Mouse (Mus musculus) heart, adult 2 months (tissue): ENCODE measurements around the gene Il9. TPM values are rescaled to one million over a fixed set of nuclear protein-coding genes. Genes with fewer than 3 reads are reported as not detected.
A peak's percentile ranks its signal among the peaks of the same experiment; 100 is the strongest.

Experiments
- DNase-seq, 2 experiments: peaks; one replicate each; pipeline ENCODE4 v3.0.0; 2021
- H3K27ac ChIP-seq: fragments of 200-600 bp; 2 replicates; pipeline ENCODE4 v1.8.1; 2022
- H3K27me3 ChIP-seq: fragments of 200-500 bp; 2 replicates; pipeline ENCODE4 v1.6.1; 2012; ENCODE audit warnings: mild to moderate bottlenecking, low read length, inconsistent platforms, mixed read lengths; ENCODE audit not compliant: control insufficient read depth, insufficient read depth
- H3K36me3 ChIP-seq: fragments of 200-500 bp; 2 replicates; pipeline ENCODE4 v1.6.1; 2012; ENCODE audit warnings: low read length, inconsistent platforms; ENCODE audit not compliant: control insufficient read depth, insufficient read depth
- H3K4me1 ChIP-seq: fragments of 200-500 bp; 2 replicates; pipeline ENCODE4 v1.6.1; 2011; ENCODE audit warnings: low read length; ENCODE audit not compliant: control insufficient read depth, insufficient read depth
- H3K4me3 ChIP-seq: fragments of 200-600 bp; 2 replicates; pipeline ENCODE4 v1.8.1; 2022
- H3K79me2 ChIP-seq: fragments of 200-500 bp; replicated peaks from 2 replicates; pipeline ENCODE4 v1.6.1; 2012; ENCODE audit warnings: mild to moderate bottlenecking, inconsistent platforms, low read length, moderate library complexity, mixed read lengths; ENCODE audit not compliant: control insufficient read depth, insufficient read depth
- H3K9ac ChIP-seq: fragments of 200-500 bp; 2 replicates; pipeline ENCODE4 v1.6.1; 2012; ENCODE audit warnings: low read depth, mild to moderate bottlenecking, control low read depth, inconsistent platforms, low read length, mixed read lengths
- CTCF ChIP-seq: fragments of 200-600 bp; IDR thresholded peaks from 2 replicates; pipeline ENCODE4 v1.8.1; 2022; ENCODE audit warnings: antibody characterized with exemption, mild to moderate bottlenecking, moderate library complexity
- EP300 ChIP-seq: fragments of 200-500 bp; IDR thresholded peaks from 2 replicates; pipeline ENCODE4 v1.6.1; 2011; ENCODE audit warnings: low read depth, low read length, control low read depth; ENCODE audit not compliant: insufficient read depth
- POLR2A ChIP-seq: fragments of 200-500 bp; IDR thresholded peaks from 2 replicates; pipeline ENCODE4 v1.6.1; 2011; ENCODE audit warnings: mild to moderate bottlenecking, low read depth, low read length, control low read depth; ENCODE audit not compliant: insufficient read depth
- WGBS: fragments of 180-500 bp; shearing (Covaris S2); methylation state at CpG from one replicate; pipeline ENCODE4 v1.1.7; 2018; 5-methylcytosine and 5-hydroxymethylcytosine counted together
- intact Hi-C: fragments of 180-260 bp; cut with DNase I; formaldehyde crosslinking; loops from one replicate; pipeline ENCODE4 v1.15.1; 2025
- polyA plus RNA-seq: library from polyadenylated mRNA; depleted of rRNA; stranded (reverse); fragments of >200 nt; gene quantifications from 2 replicates; pipeline ENCODE4 v1.2.3, GENCODE M21; 2012
- total RNA-seq, 2 experiments: library from RNA; stranded (reverse); gene quantifications; 2 replicates each; pipeline ENCODE4 v1.2.3; 2021

The Il9 gene
- total and polyA plus RNA-seq, 3 experiments: not detected

DNA sequence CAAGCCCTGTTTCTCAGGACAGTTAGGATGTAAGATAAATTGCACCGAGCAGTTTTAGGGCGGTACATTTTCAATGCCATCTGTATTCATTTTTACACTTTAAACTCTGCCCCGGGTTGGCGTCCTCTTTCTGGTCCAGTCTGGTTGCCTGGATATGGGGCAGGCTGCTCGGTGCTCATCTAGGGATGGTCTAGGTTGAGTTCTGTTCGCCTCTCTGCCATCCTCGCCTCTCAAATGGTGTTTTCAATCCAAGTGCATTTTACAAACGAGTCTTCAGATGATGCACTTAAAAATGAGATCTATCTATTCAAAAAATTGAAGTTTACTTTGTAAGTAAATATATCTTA lies 40.7 kb upstream of the Il9 start:
- H3K4me1 ChIP-seq: peaks cover 2% of the 10 kb centered on the region; the same call in 1 of the 2 replicates
- TF ChIP-seq EP300 (no peak), POLR2A (no peak), CTCF (no peak)
- intact Hi-C loops: no loop called here
- peak overlapping the region; percentile 70 for H3K4me3 ChIP-seq
- H3K27me3 ChIP-seq: no peaks in the 10 kb centered on the region
- H3K36me3 ChIP-seq: no peaks in the 10 kb centered on the region
- H3K27ac ChIP-seq: peak overlapping the region; percentile 49; the same call in 1 of the 2 replicates
- DNase-seq: no peak
- H3K9ac ChIP-seq: peak overlapping the region; percentile 64
- H3K79me2 ChIP-seq: no peaks in the 10 kb centered on the region
- WGBS: 4% methylated on average over 8 of the region's 8 CpGs

DNA sequence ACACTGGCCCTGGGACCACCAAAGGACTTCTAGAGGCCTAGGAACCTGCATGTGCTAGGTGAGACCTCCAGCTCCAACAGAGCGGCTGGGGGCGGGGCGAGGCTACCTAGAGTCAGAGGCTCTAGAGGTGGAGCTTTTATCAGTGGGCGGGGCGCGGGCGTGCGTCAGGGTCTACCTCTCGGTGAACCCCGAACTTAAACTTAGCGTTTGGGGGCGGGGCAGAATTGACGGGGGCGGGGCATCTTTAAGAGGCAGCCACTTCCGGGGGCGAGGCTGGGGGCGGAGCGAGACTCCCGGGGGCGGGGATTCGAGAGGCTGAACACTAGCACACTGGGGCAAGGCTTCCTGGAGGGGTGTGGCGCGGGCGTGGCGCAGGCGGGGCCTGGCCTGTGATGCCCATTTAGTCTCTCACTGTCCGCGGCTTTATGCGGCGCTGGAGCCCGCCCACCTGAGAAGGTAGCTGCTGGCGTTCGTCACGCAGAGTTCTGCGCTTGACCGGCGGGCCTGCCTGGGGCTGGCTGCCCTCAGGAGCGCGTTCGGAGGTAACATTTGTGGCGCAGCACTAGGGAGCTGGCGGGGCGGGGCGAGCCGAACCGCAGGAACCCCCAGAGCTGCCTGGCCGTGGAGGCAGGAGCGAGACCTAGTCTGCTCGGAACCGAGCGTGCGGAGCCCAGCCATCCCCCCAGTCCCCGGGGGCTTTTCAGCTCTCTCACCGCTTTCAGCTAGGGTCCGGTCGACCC lies 40.2 kb upstream of the Il9 start, which contains the start of gene Fbxl21:
Gene Fbxl21, plus strand, starts transcription at position 392 of the 740 bp plus-strand sequence.
- Histone ChIP-seq H3K4me1 (peaks cover 2% of the 10 kb centered on the region; the same call in 1 of the 2 replicates), H3K79me2 (no peaks in the 10 kb centered on the region), H3K27ac (peak within 1 kb of the TSS; percentile 49; the same call in 1 of the 2 replicates), H3K27me3 (no peaks in the 10 kb centered on the region), H3K4me3 (peak within 1 kb of the TSS; percentile 70), H3K36me3 (no peaks in the 10 kb centered on the region), H3K9ac (peak within 1 kb of the TSS; percentile 64)
- 3% methylated on average over 56 of the region's 56 CpGs for WGBS
- DNase-seq: peak; percentile 91 to 92
- TF ChIP-seq POLR2A (peak; percentile 36; the same call in 1 of the 2 replicates), CTCF (no peak), EP300 (no peak)
- intact Hi-C loops: no loop called here

DNA sequence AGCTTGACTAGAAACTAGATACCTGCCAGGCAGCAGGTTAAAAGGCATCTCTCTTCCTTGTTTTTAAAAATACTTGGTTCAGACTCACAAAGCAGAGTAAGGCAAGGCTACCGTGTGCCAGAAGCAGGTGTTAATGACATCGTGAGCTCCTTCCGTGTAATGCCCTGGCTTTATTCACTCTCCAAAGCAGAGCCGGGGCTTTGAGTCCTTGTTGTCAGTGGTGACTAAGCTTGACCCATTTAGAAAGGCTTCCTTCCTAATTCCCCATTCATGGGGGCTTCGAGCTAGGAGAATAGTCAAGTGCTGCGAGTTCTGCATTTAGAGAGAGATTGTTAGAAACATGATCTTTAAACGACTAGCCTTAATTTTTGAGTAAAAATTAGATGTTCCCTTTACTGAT lies 34.8 kb upstream of the Il9 start:
- no peak for DNase-seq
- no peak overlapping the region for H3K27ac ChIP-seq
- no peak overlapping the region for H3K9ac ChIP-seq
- H3K79me2 ChIP-seq: no peaks in the 10 kb centered on the region
- H3K4me1 ChIP-seq: no peaks in the 10 kb centered on the region
- WGBS: 48% methylated on average over 7 of the region's 7 CpGs
- TF ChIP-seq EP300 (no peak), POLR2A (no peak), CTCF (no peak)
- intact Hi-C loops: no loop called here
- no peak overlapping the region for H3K4me3 ChIP-seq
- H3K27me3 ChIP-seq: no peaks in the 10 kb centered on the region
- no peaks in the 10 kb centered on the region for H3K36me3 ChIP-seq

DNA sequence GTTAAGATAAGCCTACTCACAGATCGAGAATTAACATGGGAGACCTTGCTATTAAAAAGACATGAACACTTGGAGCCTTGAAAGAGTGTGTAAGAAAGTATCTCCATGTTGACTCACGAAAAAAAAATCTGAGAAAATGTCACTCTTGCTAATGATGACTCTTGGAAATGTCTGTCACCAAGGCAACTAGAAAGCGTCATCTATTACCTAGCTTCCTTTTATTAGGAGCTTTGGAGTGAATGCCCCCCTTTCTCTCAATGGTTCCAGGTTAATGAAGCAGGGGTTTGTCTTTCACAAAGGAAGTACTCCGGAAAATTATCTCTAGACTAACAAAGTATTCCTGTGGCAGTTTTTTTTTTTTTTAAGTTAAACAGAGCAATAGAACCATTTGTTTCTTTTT lies 34.3 kb upstream of the Il9 start:
- DNase-seq: no peak
- Histone ChIP-seq H3K36me3 (no peaks in the 10 kb centered on the region), H3K9ac (no peak overlapping the region), H3K27me3 (no peaks in the 10 kb centered on the region), H3K79me2 (no peaks in the 10 kb centered on the region), H3K4me1 (no peaks in the 10 kb centered on the region), H3K27ac (no peak overlapping the region), H3K4me3 (no peak overlapping the region)
- intact Hi-C loops: no loop called here
- 60% methylated on average over 4 of the region's 4 CpGs for WGBS
- TF ChIP-seq EP300 (no peak), CTCF (no peak), POLR2A (no peak)

DNA sequence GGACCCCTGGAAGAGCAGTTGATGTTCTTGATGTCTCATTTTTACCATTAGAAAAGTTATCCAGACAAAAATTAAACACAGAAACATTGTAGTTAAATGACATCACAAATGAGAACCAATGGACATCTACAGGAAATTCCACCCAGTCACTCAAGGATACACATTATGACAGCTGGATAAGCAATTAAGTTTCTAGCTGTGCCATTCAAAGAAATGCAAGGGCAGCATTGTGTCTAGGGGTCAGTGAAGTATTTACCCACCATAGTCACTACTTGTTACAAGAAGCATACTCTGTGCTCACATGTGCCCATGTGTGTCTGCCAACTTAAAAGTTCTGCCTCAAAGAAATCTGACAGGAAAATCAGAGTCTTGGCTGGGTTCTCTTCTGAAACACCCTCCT lies 31.5 kb upstream of the Il9 start:
- intact Hi-C loops: no loop called here
- Histone ChIP-seq H3K27ac (no peak overlapping the region), H3K27me3 (no peaks in the 10 kb centered on the region), H3K4me3 (no peak overlapping the region), H3K79me2 (no peaks in the 10 kb centered on the region), H3K36me3 (no peaks in the 10 kb centered on the region), H3K4me1 (no peaks in the 10 kb centered on the region), H3K9ac (no peak overlapping the region)
- TF ChIP-seq POLR2A (no peak), CTCF (no peak), EP300 (no peak)
- no peak for DNase-seq

DNA sequence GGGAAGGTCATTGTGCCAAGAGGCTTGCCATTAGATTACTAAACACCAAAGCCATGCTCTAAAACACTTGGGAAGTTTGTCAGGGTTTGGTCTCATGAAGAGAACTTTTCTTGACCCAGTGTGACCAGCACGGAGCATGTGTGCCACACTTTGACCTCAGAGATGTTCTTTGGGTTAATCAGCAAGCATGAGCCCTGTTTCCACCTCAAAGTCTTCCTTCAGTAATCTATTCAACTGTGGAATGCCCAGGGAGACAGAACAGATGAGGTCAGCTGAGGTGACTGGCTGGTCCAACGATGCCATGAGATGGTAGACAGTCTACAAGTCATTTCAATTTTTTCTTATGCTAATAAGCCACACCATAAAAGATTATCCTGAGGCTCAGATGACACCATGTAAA lies 27.8 kb upstream of the Il9 start:
- Histone ChIP-seq H3K9ac (no peak overlapping the region), H3K27ac (no peak overlapping the region), H3K4me3 (no peak overlapping the region), H3K79me2 (no peaks in the 10 kb centered on the region), H3K27me3 (no peaks in the 10 kb centered on the region), H3K4me1 (no peaks in the 10 kb centered on the region), H3K36me3 (no peaks in the 10 kb centered on the region)
- 73% methylated on average over 2 of the region's 2 CpGs for whole genome bisulfite sequencing
- no peak for DNase-seq
- intact Hi-C loops: no loop called here
- TF ChIP-seq EP300: no peak
- TF ChIP-seq CTCF: no peak
- no peak for TF ChIP-seq POLR2A
